Mouse (Mus musculus): ENCODE data around the gene Gm9508.
"Not testable (repeated sequence)": the region's sequence is repeated elsewhere in the genome, so short reads cannot be mapped to it uniquely, and the experiment has no call there.

Gene Gm9508

DNA sequence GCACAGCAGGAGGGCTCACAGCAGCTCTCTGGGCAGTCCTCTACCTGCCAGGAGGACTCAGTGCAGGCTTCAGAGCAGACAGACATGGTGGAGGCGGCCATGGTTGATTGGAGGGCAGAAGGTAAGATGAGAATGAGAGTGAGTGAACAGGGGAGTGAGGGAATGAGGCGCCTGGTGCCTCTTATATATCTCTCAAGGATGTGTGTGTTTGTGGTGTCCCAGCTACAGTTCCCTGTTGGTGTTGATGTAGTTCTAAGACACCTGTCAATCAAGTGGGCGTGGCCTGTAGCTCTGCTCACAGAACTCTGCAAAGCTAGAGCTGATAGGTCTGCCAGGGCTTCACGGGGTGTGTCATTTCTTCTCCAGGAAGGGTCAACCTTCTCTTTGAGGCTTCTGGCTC, at the start of gene Gm9508:
Gm9508 (minus strand) TSS at position 101 of the 400 bp plus-strand sequence.
- in situ Hi-C loops (cut with MboI; ENCODE audit: unreplicated experiment in 2 of 2), result no loop called here

DNA sequence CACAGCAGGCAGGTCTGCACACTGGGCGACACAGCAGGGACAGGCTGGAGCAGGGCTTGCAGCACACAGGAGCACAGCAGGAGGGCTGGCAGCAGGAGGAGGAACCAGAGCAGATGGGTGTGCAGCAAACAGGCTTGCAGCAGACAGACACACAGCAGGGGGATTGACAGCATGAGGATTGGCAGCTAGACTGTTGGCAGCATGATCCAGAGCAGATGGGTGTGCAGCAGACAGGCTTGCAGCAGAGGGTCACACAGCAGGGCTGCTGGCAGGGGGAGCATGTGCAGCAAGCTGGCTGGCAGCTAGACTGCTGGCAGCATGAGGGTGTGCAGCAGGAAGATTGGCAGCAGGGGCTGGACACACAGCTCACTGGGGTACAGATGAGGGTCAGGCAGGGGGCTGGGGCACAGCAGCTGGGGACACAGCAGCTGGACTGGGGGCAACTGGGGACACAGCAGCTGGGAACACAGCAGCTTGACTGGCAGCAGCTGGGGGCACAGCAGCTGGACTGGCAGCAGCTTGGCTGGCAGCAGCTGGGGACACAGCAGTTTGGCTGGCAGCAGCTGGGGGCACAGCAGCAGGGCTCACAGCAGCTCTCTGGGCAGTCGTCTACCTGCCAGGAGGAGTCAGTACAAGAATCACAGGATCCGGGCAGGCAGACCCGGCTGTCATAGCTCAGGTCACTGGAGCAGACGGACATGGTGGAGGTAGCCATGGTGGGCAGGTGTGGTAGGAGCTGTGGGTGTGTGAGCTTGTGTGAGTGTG, 45.1 kb upstream of the Gm9508 start, which contains the start of gene Gm18596:
Gm18596 (minus strand) TSS at position 715 of the 765 bp plus-strand sequence.
- in situ Hi-C loops (cut with MboI; ENCODE audit: unreplicated experiment in 2 of 2), result loop anchor here (10.0 kb wide), 1 partner anchor 107 kb away; no protein-coding TSS in a partner anchor

DNA sequence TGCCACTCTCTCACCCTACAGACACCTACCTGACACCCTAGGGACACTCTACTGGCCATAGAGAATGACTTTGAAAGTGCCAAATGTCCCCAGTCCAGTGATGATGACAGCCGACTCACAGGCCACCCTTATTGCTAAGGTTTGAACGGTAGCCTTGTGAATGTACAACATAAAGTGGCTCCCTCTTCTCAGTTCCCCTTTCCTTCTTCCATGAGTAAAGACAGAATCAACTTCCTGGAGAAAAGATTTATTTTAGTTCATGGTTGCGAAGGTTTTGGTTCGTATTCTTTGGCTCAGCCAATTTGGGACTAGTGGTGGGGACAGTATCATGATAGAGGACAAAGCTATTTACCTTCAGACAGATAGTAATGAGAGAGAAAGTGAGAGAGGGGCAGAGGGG, 41.9 kb upstream of the Gm9508 start:
- in situ Hi-C loops (cut with MboI; ENCODE audit: unreplicated experiment in 2 of 2), result no loop called here

DNA sequence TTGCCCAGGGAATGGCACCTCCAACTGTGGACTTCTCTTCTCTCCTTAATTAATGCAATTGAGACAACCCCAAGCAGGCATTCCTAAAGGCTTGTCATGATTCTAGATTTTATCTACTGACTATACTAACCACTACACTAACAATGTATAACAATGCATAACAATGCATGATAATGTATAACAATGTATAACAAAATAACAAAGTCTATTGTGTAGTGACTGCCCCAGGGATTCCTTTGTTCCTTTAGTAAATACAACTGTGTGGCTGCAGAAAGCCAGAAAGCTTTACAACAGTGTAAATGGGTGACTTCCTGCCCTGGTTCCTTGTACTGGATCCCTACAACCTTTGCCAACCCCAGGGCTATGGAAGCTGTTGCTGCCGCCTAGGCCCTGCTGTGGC, 38.9 kb upstream of the Gm9508 start:
- in situ Hi-C loops (cut with MboI; ENCODE audit: unreplicated experiment in 2 of 2), result no loop called here

DNA sequence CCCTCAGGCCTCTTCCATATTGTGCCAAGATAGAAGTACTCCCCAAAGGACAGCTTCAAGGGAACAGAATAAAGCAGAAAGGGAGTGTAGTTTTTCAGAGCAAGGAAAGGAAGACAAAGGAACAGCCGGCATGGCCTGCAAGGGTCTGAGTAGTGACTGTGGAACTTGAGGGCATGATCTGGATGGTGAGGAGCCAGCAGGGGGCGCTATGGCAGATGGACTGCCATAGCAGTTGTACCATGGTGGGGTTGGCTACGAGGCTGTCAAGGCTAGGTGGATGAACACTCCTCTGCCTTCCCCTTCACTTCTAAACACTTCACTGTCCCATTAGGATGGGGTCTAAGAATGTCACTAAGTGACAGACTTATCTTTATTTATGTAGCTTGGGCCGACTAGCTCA, 32.2 kb upstream of the Gm9508 start:
- in situ Hi-C loops (cut with MboI; ENCODE audit: unreplicated experiment in 2 of 2), result no loop called here

DNA sequence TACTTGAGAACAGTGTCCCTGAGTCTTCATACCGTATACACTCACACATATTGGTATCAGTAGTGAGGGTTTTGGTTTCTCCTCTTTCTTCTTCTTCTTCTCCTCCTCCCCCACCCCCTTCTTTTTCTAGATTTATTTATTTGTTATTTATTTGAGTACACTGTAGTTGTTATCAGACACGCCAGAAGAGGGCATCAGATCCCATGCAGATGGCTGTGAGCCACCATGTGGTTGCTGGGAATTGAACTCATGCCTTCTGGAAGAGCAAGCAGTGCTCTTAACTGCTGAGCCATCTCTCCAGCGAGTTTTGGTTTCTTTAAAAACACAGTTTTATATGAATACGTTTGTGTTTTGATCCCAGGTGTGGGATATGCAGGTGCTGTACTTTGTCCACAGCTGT, 31.2 kb upstream of the Gm9508 start:
- in situ Hi-C loops (cut with MboI; ENCODE audit: unreplicated experiment in 2 of 2), result no loop called here

DNA sequence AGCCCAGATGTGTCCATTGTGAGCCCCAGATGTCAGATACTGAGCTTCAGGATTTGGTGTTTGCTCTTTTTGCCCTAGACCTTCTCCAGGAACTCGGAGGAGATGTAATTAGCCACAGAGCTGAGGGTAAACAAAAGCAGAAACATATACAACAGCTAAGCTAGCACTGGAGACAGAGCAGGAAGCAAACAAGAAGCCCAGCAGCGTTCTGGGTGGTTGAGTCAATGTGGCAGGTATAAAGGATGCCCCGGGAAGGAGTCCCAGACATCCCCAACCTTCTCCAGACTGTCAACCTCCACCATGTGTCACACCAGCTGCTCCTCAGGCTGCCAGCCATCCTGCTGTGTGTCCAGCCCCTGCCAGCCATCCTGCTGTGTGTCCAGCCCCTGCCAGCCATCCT, 29.2 kb upstream of the Gm9508 start, which contains the start of gene Gm10100:
Gm10100 (plus strand) TSS at position 301 of the 400 bp plus-strand sequence.
- in situ Hi-C loops (cut with MboI; ENCODE audit: unreplicated experiment in 2 of 2), result no loop called here

DNA sequence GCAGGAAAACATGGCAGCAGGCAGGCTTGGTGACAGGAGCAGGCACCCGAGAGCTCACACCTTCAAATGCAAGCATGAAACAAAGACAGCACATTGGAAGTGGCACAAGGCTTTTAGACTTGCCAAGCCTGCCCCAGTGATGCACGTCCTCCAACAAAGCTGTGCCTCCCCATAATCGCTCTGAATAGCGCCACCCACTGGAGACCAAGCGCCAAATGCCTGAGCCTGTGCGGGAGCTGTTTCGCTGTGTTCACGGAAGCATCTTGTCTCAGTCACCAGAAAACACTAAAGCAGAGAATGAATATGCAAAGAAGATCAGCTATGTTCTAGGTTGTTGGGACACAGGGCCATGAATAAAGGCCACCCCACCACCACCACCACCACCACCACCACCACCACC, 27.8 kb upstream of the Gm9508 start:
- in situ Hi-C loops (cut with MboI; ENCODE audit: unreplicated experiment in 2 of 2), result no loop called here

DNA sequence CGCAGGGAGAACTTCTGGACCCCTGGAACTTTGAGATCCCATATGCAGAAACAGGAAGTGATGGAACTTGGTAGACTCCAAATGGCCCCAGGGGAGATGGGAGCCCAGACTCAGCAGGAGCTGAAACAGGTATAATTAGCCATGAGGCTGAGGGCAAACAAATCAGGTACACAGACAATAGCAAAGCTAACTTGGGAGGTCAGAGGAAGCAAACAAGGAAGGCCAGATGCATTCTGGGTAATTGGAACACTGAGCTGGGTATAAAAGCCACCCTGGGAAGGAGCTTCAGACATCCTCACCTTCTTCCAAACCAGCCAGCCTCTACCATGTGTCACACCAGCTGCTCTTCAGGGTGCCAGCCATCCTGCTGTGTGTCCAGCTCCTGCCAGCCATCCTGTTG, 23.3 kb upstream of the Gm9508 start, which contains the start of gene Krtap12-1:
Krtap12-1 (plus strand) TSS at position 301 of the 400 bp plus-strand sequence.
- in situ Hi-C loops (cut with MboI; ENCODE audit: unreplicated experiment in 2 of 2), result not testable (repeated sequence)

DNA sequence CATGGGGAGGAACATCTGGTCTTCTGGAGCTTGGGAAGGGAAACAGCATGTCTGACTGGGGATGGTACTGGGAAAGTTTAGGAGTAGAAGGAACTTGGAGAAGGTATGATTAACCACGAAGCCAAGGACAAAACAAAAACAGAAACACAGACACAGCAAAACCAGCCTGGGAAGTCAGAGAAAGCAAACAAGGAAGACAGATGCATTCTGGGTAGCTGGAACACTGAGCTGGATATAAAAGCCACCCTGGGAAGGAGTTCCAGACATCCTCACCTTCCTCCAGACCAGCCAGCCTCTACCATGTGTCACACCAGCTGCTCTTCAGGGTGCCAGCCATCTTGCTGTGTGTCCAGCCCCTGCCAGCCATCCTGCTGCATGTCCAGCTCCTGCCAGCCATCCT, 18.5 kb upstream of the Gm9508 start, which contains the start of gene Gm10142:
Gm10142 (plus strand) TSS at position 301 of the 400 bp plus-strand sequence.
- in situ Hi-C loops (cut with MboI; ENCODE audit: unreplicated experiment in 2 of 2), result no loop called here

DNA sequence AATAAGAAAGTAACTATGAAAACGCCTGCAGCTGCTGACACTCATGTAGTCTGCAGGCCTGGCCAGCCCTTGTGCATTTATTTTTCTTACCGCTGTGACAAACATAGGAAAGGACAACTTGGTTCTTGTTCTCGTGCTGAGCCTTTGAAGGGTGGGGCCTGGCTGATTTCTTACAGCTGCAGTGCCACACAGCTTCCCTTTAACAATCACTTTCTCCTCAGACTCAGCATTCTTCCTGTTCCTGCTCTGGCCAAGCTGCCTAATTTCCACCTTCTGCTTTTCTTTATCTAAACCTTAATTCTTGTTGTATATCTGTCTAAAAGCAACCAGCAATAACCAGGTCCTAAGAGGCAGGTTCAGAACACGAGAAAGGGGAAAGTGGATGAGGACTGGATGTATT, 16.7 kb upstream of the Gm9508 start:
- in situ Hi-C loops (cut with MboI; ENCODE audit: unreplicated experiment in 2 of 2), result no loop called here

DNA sequence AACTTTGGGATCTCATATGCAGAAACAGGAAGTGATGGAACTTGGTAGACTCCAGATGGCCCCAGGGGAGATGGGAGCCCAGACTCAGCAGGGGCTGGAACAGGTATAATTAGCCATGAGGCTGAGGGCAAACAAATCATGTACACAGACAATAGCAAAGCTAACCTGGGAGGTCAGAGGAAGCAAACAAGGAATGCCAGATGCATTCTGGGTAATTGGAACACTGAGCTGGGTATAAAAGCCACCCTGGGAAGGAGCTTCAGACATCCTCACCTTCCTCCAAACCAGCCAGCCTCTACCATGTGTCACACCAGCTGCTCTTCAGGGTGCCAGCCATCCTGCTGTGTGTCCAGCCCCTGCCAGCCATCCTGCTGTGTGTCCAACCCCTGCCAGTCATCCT, 14.1 kb upstream of the Gm9508 start, which contains the start of gene Gm10024:
Gm10024 (plus strand) TSS at position 301 of the 400 bp plus-strand sequence.
- in situ Hi-C loops (cut with MboI; ENCODE audit: unreplicated experiment in 2 of 2), result not testable (repeated sequence)

DNA sequence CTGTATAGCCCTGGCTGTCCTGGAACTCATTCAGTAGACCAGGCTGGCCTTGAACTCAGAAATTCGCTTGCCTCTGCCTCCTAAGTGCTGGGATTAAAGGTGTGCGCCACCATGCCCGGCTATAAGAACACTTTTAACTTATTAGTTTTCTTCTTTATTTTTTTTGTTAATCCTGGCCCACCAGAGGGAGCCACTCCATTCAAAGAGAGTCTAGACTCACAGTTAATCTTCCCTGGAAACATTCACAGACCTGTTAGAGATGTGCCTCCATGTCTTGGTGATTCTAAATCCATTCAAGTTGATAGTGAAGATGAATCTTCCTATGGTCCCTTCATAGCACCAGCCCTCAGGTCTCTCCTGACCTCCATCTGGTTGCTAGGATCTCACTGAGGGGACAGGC, 12.8 kb upstream of the Gm9508 start:
- in situ Hi-C loops (cut with MboI; ENCODE audit: unreplicated experiment in 2 of 2), result no loop called here

DNA sequence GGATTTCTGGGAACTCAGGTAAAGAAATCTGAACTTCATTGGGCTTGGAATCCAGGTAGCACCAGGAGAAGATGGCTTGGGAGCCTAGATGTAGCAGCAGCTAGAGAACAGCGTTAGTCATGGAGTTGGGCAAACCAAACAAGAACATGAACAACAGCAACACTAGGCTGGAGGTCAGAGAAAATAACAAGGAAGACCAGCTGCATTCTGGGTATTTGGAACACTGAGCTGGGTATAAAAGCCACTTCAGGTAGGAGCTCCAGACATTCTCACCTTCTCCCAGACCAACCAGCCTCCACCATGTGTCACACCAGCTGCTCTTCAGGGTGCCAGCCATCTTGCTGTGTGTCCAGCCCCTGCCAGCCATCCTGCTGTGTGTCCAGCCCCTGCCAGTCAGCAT, 9.3 kb upstream of the Gm9508 start, which contains the start of gene Gm10272:
Gm10272 (plus strand) TSS at position 301 of the 400 bp plus-strand sequence.
- in situ Hi-C loops (cut with MboI; ENCODE audit: unreplicated experiment in 2 of 2), result no loop called here

DNA sequence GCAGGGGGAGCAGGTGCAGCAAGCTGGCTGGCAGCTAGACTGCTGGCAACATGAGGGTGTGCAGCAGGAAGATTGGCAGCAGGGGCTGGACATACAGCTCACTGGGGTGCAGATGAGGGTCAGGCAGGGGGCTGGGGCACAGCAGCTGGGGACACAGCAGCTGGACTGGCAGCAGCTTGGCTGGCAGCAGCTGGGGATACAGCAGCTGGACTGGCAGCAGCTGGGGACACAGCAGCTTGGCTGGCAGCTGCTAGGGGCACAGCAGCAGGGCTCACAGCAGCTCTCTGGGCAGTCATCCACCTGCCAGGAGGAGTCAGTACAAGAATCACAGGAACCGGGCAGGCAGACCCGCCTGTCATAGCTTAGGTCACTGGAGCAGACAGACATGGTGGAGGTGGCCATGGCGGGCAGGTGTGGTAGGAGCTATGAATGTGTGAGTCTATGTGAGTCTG, 6.7 kb downstream of the Gm9508 start, which contains the start of gene Gm19402:
Gm19402 (minus strand) TSS at position 402 of the 452 bp plus-strand sequence.
- in situ Hi-C loops (cut with MboI; ENCODE audit: unreplicated experiment in 2 of 2), result not testable (repeated sequence)

DNA sequence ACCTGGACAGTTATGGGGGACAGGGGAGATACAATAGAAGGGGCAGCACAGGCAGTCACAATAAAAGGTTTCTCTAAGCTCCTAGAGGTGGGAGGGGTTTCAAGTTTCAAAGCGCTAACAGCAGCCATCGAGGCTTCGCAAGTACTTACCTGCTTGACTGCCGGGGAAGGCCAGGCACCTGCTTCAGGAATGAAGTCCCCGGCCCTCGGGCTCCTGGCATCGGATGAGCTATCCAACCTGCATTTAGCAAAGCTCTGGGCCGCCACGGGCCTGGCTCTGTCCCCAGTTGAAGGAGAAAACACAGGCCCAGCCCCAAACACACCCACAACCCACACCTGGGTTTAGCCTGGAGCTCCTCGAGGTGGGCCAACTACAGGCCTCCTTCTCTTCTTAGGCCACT, 10.0 kb downstream of the Gm9508 start:
- in situ Hi-C loops (cut with MboI; ENCODE audit: unreplicated experiment in 2 of 2), result loop anchor here in 1 of 2 experiments (5.0 kb wide), 1 partner anchor 55 kb away; no protein-coding TSS in a partner anchor

DNA sequence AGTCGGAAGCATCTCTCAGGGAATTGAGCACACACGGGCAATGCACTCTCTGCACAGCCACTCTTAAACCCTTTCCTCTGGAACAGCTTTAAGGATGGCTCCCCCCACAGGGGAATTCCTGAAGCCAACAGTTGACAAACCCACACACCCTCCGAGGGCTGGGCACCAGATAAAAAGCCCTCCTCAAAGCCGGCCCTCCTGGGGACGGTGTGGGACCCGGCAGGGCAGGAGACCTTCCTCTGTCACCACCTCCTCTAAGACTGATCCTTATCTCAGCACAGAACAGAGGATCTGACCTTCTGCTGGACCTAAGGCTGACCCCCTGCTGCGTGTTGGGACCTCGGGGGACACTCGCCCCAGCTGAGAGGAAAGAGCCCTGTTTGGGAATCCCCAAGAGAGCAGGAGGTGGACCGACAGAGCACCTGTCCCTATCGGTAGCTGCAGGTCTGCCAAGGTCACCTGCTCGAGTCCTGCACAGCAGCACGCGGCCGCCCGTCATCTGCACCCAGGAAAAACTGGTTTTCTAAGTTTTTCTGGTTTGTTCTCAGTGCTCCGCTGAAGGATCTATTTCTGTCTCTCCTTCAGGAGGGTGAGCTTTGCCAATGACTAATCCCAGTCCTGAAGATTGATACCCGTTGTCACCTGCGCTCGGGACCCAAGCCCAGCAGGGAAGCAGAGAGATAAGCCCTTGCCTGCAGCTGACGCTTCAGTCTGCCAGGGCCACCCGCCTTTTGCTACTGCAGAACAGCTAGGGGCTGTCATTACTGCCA, 11.0 kb downstream of the Gm9508 start, which contains the start of gene Tspear:
Tspear (plus strand) TSS at position 675 of the 770 bp plus-strand sequence.
- in situ Hi-C loops (cut with MboI; ENCODE audit: unreplicated experiment in 2 of 2), result loop anchor here in 1 of 2 experiments (5.0 kb wide), 1 partner anchor 54 kb away; no protein-coding TSS in a partner anchor

DNA sequence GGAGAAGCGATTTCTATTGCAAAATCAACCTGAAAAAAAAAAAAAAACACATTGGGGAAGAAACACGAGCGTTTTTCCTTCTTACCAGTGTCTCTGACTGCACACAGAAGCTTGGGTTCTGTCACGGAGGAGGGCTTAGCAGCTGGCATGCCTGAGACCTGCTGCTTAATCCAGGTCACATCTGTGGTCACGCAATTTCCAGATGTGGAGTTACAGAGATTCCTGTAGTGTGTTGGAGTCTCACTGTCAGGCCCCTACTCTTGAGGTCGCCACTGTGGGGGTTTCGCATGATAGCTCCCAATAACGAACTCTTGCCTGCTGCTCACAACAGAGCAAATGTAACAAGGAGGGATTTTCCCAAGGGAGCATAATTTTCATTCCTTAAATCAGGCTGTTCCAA, 12.9 kb downstream of the Gm9508 start:
- in situ Hi-C loops (cut with MboI; ENCODE audit: unreplicated experiment in 2 of 2), result no loop called here

DNA sequence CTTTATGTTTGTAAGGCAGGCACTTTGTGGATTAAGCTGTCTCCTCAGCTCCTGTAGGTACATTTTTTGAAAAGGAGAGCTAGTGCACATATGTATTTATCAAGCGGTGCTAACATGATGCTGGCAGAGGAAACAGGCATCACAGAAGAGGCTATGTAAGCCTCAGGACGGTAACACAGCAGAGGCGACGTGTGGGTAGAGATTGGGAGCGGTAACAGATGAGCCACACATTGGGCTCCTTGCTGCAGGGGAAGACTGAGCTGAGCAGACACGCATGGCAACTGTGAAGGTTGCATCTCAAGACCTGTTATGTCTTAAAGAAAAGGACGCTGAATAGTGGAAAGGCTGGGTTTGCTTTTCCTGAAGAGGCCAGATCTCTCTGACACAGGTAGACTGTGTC, 14.0 kb downstream of the Gm9508 start:
- in situ Hi-C loops (cut with MboI; ENCODE audit: unreplicated experiment in 2 of 2), result no loop called here

DNA sequence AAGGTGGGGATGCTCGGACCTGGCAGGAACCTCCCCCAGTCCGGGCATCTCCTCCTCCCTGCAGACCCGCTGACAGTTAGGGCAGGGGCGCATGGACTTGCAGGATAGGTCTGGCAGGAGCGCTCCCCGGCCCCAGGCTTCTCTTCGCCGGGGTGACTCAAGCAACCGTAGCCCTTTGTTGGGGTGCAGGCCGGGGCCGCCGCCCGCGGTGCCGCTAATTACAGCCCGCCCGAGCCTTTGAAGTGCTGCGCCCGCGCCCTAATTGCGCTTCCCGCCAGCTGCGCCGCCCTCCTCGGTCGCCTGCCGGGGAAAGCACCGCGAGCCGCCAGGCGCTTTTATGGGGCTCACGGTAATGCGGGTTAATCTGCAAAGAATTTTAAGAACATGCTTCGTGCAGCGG, 19.5 kb downstream of the Gm9508 start:
- in situ Hi-C loops (cut with MboI; ENCODE audit: unreplicated experiment in 2 of 2), result loop anchor here in 1 of 2 experiments (5.0 kb wide), 1 partner anchor 35 kb away; no protein-coding TSS in a partner anchor

DNA sequence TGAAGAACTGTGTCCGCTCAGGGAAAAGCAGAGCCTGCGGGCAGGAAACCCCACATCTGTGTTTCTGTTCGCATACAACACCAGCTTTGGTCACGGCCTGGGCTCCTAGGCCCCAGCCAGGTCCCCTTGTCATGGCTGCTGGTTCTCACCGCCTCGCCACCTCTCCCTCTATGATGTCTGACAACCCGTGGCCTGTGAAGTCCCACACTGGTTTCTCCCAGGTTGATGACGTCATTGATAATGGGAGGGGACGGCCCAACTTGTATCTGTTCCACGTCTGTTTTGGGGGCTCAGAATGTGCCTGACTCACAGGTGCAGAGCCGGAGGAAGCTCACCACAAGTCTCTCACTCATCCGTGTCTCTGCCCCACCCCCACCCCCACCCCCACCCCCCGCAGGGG, 23.3 kb downstream of the Gm9508 start:
- in situ Hi-C loops (cut with MboI; ENCODE audit: unreplicated experiment in 2 of 2), result no loop called here
